Mouse (Mus musculus) bone marrow macrophage, adult 2 months (primary cell): ENCODE measurements around the gene Gria3.

Experiments used
- CTCF ChIP-seq: IDR thresholded peaks from 2 replicates; pipeline ENCODE4 v1.5.1; 2012; ENCODE audit warnings: low read depth, mild to moderate bottlenecking, low read length, moderate library complexity
- POLR2A ChIP-seq: IDR thresholded peaks from 2 replicates; pipeline ENCODE4 v1.6.1; 2012; ENCODE audit warnings: mild to moderate bottlenecking, low read depth, low read length, borderline replicate concordance

GRCm38 (mm10) chrX:41477486-41477885, 76.8 kb downstream of the Gria3 start:
- no peak for TF ChIP-seq CTCF
- TF ChIP-seq POLR2A, result no peak
